Mouse (Mus musculus) gastrocnemius, adult 2 months (tissue): ENCODE data around the gene Car11. TPM values are rescaled to one million over a fixed set of nuclear protein-coding genes. Genes with fewer than 3 reads are reported as not detected.

ENCODE experiments used
- DNase-seq: peaks from one replicate; pipeline ENCODE4 v3.0.0; 2022
- H3K27ac ChIP-seq: fragments of 200-600 bp; 2 replicates; pipeline ENCODE4 v1.8.1; 2022; ENCODE audit warnings: mild to moderate bottlenecking
- H3K4me3 ChIP-seq: fragments of 200-600 bp; 2 replicates; pipeline ENCODE4 v1.8.1; 2022; ENCODE audit warnings: mild to moderate bottlenecking, moderate library complexity
- CTCF ChIP-seq: fragments of 200-600 bp; IDR thresholded peaks from 2 replicates; pipeline ENCODE4 v1.8.1; 2022; ENCODE audit warnings: antibody characterized with exemption, mild to moderate bottlenecking, moderate library complexity
- intact Hi-C: fragments of 180-260 bp; cut with DNase I; formaldehyde crosslinking; loops from one replicate; pipeline ENCODE4 v1.15.1; 2025
- total RNA-seq, 2 experiments: library from RNA; stranded (reverse); gene quantifications; 2 replicates each; pipeline ENCODE4 v1.2.3; 2021

Car11 gene
- total RNA-seq, 2 experiments from 2014 or later = 7.7 to 16.4 TPM

DNA sequence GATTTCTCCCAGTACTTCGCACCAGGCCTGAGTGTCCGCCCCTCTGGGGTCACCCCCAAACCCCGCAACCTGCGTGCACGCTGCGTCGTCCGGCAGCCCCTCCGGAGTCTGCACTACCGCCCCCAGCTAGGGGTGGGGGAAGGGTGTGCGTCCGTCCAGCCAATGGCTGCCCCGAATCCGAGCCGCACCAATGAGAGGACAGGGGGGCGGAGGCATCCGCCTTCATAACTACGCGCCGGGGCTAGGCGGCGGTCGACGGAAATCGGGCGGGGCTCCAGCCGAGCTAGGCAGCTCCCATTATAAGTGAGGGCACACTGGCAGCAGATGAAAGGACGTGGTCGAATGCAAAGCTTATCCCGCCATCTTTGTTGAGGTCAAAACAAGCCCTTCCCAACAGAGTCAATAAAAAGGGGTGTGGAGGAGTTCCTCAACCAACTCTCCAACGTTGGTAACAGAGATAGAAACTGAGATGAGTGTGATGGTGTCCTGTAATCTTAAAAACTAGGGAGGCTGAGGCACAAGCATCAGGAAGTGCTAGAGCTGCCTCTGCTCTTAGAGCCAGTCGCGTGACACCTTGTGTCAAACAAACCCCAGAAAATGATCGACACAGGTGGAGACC lies 15.6 kb downstream of the Car11 start, which contains the start of gene Rpl18:
Gene Rpl18 (plus strand): TSS at position 368 of the 619 bp plus-strand sequence.
- intact Hi-C loops = loop anchor here (10.0 kb wide), 2 partner anchors 1160 to 1340 kb away; partner anchors contain the start of gene Nr1h2
- TF ChIP-seq CTCF = no peak
- Histone ChIP-seq H3K27ac (peak within 1 kb of the TSS; percentile 94), H3K4me3 (peak within 1 kb of the TSS; percentile 93)
- peak; percentile 99 for DNase-seq

DNA sequence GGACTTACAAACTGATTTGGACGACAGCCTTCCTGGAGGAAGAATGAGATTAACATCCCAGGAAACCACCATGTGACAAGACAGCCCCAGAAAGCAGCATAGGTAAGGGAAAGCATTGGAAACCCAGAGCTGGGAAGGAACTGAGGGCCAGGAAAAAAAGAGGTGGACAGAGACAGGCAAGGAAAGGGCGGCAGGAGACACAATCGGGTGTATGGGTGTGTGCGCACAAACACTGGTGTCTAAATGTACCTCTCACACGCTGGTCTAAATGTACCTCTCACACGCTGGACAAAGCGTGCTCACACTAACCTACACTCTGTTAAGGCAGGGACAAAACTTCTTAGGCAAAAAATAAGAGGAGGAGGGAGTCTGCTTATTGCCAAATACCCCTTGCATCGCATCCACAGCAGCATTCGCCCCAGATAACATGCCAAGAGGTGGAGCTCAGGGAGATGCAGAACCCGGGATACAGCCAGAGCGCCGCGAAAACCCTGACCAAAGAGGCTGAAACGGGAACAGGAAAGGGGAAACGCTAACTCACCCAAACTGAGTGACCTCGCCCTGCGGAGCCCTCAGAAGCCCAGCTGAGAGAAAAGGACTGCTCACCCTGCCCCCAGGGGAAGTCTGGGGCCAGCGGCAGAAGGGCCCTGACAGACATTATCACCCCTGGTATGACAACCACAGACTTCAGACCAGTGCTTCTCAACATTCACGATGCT lies 16.3 kb downstream of the Car11 start:
- Histone ChIP-seq H3K27ac (peak overlapping the region; percentile 94), H3K4me3 (peak overlapping the region; percentile 93)
- DNase-seq = peak; percentile 47
- intact Hi-C loops = loop anchor here (10.0 kb wide), 2 partner anchors 1161 to 1341 kb away; partner anchors contain the start of gene Nr1h2
- TF ChIP-seq CTCF = no peak

DNA sequence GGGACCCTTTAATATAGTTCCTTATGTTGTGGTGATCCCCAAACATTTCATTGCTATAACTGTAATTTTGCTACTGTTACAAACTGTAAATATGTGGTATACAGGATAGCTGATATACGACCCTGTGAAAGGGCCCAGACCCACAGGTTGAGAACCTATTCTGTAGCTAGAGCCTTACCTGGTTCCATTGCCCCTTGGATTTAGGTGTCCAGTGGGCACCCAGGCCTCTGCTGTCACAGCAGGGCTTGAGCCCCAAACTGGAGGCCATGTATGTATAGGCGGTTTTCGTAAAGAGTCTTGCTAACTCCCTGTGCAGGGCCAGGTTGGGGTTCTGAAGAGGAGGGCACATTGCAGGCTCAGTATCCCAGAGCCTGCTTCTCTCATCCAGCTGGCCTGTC lies 16.8 kb downstream of the Car11 start:
- TF ChIP-seq CTCF = no peak
- Histone ChIP-seq H3K4me3 (peak overlapping the region; percentile 93), H3K27ac (peak overlapping the region; percentile 94)
- no peak for DNase-seq
- intact Hi-C loops = loop anchor here (10.0 kb wide), 2 partner anchors 1162 to 1342 kb away; partner anchors contain the start of gene Nr1h2

- TF ChIP-seq CTCF = no peak
- peak overlapping the region; percentile 94 for H3K27ac ChIP-seq
- no peak for DNase-seq
- intact Hi-C loops = loop anchor here (10.0 kb wide), 2 partner anchors 1162 to 1342 kb away; partner anchors contain the start of gene Nr1h2
- peak overlapping the region; percentile 93 for H3K4me3 ChIP-seq
These were observed 17.6 kb downstream of the Car11 start for GRCm38 (mm10) chr7:45716952-45717917.

DNA sequence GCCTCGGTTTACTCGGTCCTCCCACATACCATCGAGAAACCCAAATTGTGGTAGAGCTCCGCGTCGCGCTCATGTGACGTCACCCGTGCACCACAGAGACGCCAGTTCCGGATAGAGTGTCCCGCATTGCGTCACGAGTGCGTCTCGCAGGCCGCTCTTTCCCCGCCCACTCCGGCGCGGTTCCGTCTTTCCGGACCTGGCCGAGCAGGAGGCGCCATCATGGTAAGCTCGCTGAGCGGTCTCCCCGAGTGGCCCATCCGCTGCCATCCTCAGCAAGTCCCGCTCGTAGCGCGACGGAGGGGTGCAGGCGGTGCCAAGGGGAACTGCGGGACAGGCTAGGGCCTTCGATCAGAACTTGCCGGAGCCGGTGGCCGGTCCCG lies 18.3 kb downstream of the Car11 start, which contains the start of gene Sphk2:
Gene Sphk2 (minus strand): TSS at position 85 of the 380 bp plus-strand sequence.
- peak; percentile 99 for DNase-seq
- intact Hi-C loops = loop anchor here (10.0 kb wide), 2 partner anchors 1163 to 1343 kb away; partner anchors contain the start of gene Nr1h2

DNA sequence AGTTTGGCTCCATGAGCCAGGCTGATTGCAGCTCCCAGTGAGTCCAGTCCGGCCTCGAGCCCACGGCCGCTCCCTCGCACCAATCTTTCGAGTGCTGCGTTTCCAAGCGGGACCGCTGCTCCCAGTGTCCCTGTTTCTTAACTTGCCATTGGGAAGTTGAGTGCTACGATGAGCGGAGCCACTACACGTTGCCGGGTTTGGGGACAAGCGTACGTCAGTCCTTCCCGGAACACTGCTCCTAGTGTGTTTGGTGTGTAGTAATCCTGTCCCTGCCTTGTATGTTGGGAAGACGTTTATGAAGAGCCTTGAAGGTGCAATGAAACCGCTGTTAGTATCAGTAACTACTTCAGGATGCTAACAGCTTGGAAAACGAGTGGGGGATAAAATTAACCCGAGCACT lies 18.7 kb downstream of the Car11 start:
- Histone ChIP-seq H3K27ac (peak overlapping the region; percentile 94), H3K4me3 (peak overlapping the region; percentile 93)
- TF ChIP-seq CTCF = no peak
- no peak for DNase-seq
- intact Hi-C loops = loop anchor here (10.0 kb wide), 2 partner anchors 1164 to 1344 kb away; partner anchors contain the start of gene Nr1h2

More for the DNA sequence above, 18.3 kb downstream of the Car11 start, which contains the start of gene Sphk2:
- peak within 1 kb of the TSS; percentile 93 for H3K4me3 ChIP-seq
- peak; percentile 8; the same call in 1 of the 2 replicates for TF ChIP-seq CTCF
- H3K27ac ChIP-seq = peak within 1 kb of the TSS; percentile 94

DNA sequence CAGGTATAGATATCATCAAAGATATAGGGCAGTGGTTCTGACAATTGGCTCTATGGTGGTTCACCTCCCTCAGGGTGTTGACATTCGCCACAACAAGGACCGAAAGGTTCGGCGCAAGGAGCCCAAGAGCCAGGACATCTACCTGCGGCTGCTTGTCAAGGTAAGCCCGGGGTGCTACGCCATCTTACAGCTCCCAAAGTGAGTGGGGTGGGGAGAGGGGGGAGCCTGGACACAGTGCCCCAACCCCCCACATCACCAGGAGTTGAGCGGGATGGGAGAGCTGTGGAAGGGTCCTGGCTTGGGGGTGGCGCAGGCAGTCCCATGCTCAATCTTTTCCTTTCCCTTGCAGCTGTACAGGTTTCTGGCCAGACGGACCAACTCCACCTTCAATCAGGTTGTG lies 19.5 kb downstream of the Car11 start:
- no peak for TF ChIP-seq CTCF
- DNase-seq = no peak
- Histone ChIP-seq H3K4me3 (peak overlapping the region; percentile 93), H3K27ac (peak overlapping the region; percentile 94)
- intact Hi-C loops = loop anchor here (10.0 kb wide), 2 partner anchors 1164 to 1344 kb away; partner anchors contain the start of gene Nr1h2

- no peak overlapping the region for H3K27ac ChIP-seq
- H3K4me3 ChIP-seq = 0 out of 2 replicates have a peak overlapping the region, but pooled peaks have one; percentile 93
- no peak for DNase-seq
- intact Hi-C loops = loop anchor here (10.0 kb wide), 2 partner anchors 1165 to 1345 kb away; partner anchors contain the start of gene Nr1h2
- no peak for TF ChIP-seq CTCF
These were observed 20.2 kb downstream of the Car11 start for GRCm38 (mm10) chr7:45719738-45720412.

DNA sequence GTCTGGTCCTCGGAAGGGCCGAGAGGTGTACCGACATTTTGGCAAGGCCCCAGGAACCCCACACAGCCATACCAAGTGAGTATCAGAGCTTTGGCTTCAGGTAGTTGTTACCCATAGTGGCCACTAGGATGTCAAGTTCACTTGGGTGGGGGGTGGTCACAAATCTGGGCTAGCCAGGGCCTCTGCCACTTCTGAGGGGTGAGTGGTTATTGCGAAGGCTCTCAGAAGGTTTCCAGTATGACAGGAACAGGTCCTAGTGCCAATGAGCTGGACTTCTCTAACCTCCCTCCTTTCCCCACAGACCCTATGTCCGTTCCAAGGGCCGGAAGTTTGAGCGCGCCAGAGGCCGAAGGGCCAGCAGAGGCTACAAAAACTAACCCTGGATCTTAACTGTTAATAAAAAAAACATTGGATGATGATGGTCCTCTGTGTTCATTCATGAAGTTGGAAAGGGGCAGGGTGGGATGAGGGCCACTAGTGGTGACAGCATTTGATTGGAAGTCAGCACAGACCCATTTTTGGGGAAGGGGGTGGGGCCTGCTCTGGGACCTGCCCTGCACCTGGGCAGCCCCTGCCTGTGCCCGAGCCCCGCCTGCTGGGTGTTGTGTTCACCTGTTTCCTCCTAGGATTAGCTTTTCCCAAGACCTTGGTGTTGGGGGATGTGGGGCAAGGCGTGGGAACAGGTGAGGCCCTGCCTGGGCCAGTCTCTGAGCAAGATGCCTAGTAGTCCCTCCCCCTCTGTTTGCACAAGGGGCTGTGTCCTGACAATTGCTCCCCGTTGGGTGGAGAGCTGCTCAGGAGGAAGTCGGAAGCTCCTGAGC lies 21.0 kb downstream of the Car11 start, which contains the start of gene Fam83e:
Gene Fam83e (plus strand): TSS at position 800 of the 821 bp plus-strand sequence.
- TF ChIP-seq CTCF = peak; percentile 5; the same call in 1 of the 2 replicates
- 0 out of 2 replicates have a peak within 1 kb of the TSS, but pooled peaks have one; percentile 93 for H3K4me3 ChIP-seq
- H3K27ac ChIP-seq = peak within 1 kb of the TSS; percentile 79
- intact Hi-C loops = no loop called here
- no peak for DNase-seq

DNA sequence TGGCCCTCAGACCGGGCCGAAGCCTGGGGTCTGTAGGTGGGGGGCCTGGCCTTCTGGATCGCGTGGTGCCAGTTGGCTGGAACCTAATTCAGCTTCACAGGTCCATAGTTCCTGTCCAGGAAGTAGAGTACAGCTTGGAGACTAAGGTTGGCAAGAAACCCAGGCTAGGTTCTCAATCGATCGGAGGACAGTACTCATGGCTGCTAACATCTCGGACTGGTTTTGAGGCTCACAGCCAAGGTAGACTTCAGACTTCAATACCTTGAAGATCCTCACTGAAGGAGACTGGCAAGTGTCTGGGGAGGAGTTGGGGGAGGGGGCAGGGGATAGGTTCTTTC lies 21.6 kb downstream of the Car11 start:
- Histone ChIP-seq H3K4me3 (no peak overlapping the region), H3K27ac (peak overlapping the region; percentile 12; the same call in 1 of the 2 replicates)
- no peak for DNase-seq
- intact Hi-C loops = no loop called here
- TF ChIP-seq CTCF = no peak
